Mouse (Mus musculus) NIH3T3 (cell line): ENCODE data around the gene Rnf17.
A peak's percentile ranks its signal among the peaks of the same experiment; 100 is the strongest.

Experiments
- DNase-seq: peaks from one replicate; pipeline ENCODE4 v3.0.0-alpha.2; 2012; ENCODE audit warnings: low read depth

Rnf17 gene

GRCm38 (mm10) chr14:56506743-56507142, 104.4 kb downstream of the Rnf17 start:
- no peak for DNase-seq

GRCm38 (mm10) chr14:56512084-56512483, 109.7 kb downstream of the Rnf17 start:
- DNase-seq: peak; percentile 56

- DNase-seq: no peak
Measured at GRCm38 (mm10) chr14:56514775-56515174, 112.4 kb downstream of the Rnf17 start.

- DNase-seq: no peak
Measured at GRCm38 (mm10) chr14:56530788-56531187, 128.4 kb downstream of the Rnf17 start.

GRCm38 (mm10) chr14:56544946-56545345, 142.6 kb downstream of the Rnf17 start:
- no peak for DNase-seq

GRCm38 (mm10) chr14:56545491-56545890, 143.1 kb downstream of the Rnf17 start:
- no peak for DNase-seq

- DNase-seq: no peak
Measured at GRCm38 (mm10) chr14:56550960-56551359, 148.6 kb downstream of the Rnf17 start.

- DNase-seq: no peak
Measured at GRCm38 (mm10) chr14:56552924-56553323, 150.5 kb downstream of the Rnf17 start.

GRCm38 (mm10) chr14:56553331-56553730, 150.9 kb downstream of the Rnf17 start:
- no peak for DNase-seq

- DNase-seq: no peak
Measured at GRCm38 (mm10) chr14:56554716-56555115, 152.3 kb downstream of the Rnf17 start.

- no peak for DNase-seq
Measured at GRCm38 (mm10) chr14:56559134-56559533, 156.8 kb downstream of the Rnf17 start.

- DNase-seq: no peak
Measured at GRCm38 (mm10) chr14:56567476-56567875, 165.1 kb downstream of the Rnf17 start.

- DNase-seq: no peak
Measured at GRCm38 (mm10) chr14:56569041-56569440, 166.7 kb downstream of the Rnf17 start.

GRCm38 (mm10) chr14:56571310-56572093, 169.1 kb downstream of the Rnf17 start:
- DNase-seq: peak; percentile 96

- no peak for DNase-seq
Measured at GRCm38 (mm10) chr14:56572546-56572945, 170.2 kb downstream of the Rnf17 start.
